Mouse (Mus musculus) CH12.LX (cell line): ENCODE data around the gene Fam213a.

ENCODE experiments used
- BHLHE40 ChIP-seq: IDR thresholded peaks from 2 replicates; pipeline ENCODE4 v1.6.1; 2011; ENCODE audit warnings: mild to moderate bottlenecking, low read depth, low read length, improper control_type of control experiment
- CHD2 ChIP-seq: IDR thresholded peaks from 2 replicates; pipeline ENCODE4 v1.6.1; 2011; ENCODE audit warnings: low read length, improper control_type of control experiment
- CTCF ChIP-seq, 2 experiments: IDR thresholded peaks in 1 of 2; conservative IDR thresholded peaks in 1 of 2; 2 replicates each; pipeline ENCODE4 v1.5.1; 2011 to 2012; ENCODE audit warnings: low read depth in 2 of 2, low read length in 2 of 2, improper control_type of control experiment in 1 of 2, inconsistent platforms in 1 of 2, mild to moderate bottlenecking in 1 of 2, moderate library complexity in 1 of 2
- EP300 ChIP-seq: IDR thresholded peaks from 2 replicates; pipeline ENCODE4 v1.6.1; 2011; ENCODE audit warnings: low read length, improper control_type of control experiment
- POLR2A ChIP-seq: IDR thresholded peaks from 2 replicates; pipeline ENCODE4 v1.6.1; 2011; ENCODE audit warnings: low read depth, mild to moderate bottlenecking, improper control_type of control experiment, low read length
- POLR2AphosphoS2 ChIP-seq: IDR thresholded peaks from 2 replicates; pipeline ENCODE4 v1.6.1; 2011; ENCODE audit warnings: low read depth, low read length, improper control_type of control experiment
- RAD21 ChIP-seq: IDR thresholded peaks from 2 replicates; pipeline ENCODE4 v1.6.1; 2011; ENCODE audit warnings: low read depth, mild to moderate bottlenecking, low read length, improper control_type of control experiment, moderate library complexity
- ZC3H11A ChIP-seq: IDR thresholded peaks from 2 replicates; pipeline ENCODE4 v1.6.1; 2012; ENCODE audit warnings: low read depth, mild to moderate bottlenecking, inconsistent platforms, low read length, improper control_type of control experiment
- ZKSCAN1 ChIP-seq: IDR thresholded peaks from 2 replicates; pipeline ENCODE4 v1.6.1; 2012; ENCODE audit warnings: low read depth, inconsistent platforms, low read length, improper control_type of control experiment, borderline replicate concordance
- ZNF384 ChIP-seq: IDR thresholded peaks from 2 replicates; pipeline ENCODE4 v1.6.1; 2012; ENCODE audit warnings: low read depth, low read length, improper control_type of control experiment, inconsistent platforms

DNA sequence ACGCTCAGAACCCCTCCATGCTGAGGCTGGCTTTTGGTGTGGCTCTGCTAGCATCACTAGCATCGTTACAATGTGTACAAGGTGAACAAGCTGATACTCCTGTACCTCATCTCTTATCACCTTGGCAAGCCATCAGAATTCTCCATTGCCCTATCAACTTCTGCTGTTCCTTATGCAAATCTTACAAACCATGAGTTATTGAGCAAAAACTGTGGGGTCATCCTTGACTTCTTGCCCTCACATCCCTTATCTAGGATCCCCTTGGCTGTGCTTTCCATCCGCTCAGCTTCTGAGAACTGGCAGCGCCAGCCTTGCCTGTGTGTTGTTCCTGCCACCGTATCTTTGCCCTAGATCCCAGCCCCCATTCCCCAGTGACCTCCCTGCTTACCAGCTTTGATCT, 24.8 kb downstream of the Fam213a start:
- TF ChIP-seq POLR2AphosphoS2 (no peak), RAD21 (no peak), ZC3H11A (no peak), CTCF (conservative IDR thresholded peaks at IDR 0.05 in 1 of 2, IDR thresholded peaks at IDR 0.05 in 1 of 2; ENCODE audit: low read depth in 2 of 2, low read length in 2 of 2) (no peak), CHD2 (no peak), ZKSCAN1 (no peak), POLR2A (no peak), EP300 (no peak), ZNF384 (no peak), BHLHE40 (no peak)
